Mouse (Mus musculus) monocyte, adult 2 months (primary cell): ENCODE data around the gene Srp14.

Experiments used
- DNase-seq, 2 experiments: peaks; one replicate each; pipeline ENCODE4 v3.0.0; 2022; ENCODE audit warnings: low spot score in 2 of 2, low read depth in 1 of 2

Srp14 gene

DNA sequence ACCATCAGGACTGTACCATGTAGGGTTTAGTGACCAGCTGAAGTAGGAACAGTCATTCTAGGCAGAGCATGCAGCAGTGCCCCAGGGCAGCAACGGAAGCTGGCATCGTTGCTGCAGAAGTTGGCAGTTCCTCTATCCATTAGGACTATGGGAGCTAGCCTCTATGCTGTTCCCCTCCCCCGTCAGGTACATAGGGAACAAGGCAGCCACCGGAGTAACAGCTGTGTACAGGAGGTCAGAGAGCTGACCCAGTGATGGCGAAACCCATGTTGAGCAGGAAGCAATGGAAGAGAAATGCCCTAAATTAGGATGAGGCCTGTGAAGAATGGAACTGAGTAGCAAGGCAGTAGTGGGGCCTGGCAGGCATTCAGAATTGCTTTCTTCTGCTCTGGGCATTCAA lies 37.3 kb downstream of the Srp14 start:
- no peak for DNase-seq

DNA sequence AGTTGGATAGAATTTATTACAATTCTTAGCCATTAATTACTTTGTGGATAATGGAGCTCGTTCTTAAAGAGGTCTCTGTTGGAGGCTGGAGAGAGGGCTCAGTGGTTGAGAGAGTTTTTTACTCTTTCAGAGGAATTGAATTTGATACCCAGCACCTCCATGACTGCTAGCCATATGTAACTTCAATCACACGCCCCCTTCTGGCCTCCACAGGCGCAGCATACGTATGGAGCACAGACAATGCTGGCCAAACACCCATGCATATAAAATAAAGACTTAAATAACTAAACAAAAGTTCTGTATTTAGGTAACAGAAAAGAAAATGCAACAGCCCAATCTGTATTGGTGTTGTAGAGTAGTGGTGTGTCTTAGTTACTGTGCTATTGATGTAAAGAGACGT lies 47.9 kb downstream of the Srp14 start:
- no peak for DNase-seq

DNA sequence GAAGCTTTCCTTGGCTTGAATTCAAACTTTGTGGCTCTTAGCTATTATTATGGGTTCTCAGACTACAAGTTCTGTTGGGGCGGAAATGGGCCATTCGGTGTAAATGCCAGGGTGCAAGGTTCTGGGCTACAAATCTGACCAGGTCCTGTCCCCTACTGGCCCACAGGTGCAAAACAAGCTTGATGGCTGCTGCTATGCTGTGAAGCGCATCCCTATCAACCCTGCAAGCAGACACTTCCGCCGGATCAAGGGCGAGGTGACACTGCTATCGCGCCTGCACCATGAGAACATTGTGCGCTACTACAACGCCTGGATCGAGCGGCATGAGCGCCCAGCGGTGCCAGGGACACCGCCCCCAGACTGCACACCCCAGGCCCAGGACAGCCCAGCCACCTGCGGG lies 48.9 kb downstream of the Srp14 start:
- DNase-seq: no peak

DNA sequence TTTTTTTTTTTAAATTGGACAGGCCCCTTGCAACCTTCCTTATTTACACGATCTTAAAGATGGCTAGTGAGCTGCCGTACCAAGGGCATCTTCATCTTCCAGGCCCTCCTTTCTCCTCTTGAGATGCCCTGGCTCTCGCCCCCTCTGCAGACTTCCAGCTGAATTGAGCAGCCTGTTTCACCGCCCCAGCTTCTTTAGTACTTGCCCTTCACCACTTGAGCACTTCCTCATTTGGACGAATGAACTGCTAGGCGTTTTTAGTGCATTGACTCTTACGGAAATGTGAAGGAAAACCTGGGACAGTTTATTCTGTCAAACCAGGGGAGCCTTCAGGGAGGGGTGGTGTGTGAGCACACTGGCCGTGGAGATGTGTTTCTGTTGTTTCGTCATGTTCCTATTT lies 50.2 kb downstream of the Srp14 start:
- DNase-seq: no peak

DNA sequence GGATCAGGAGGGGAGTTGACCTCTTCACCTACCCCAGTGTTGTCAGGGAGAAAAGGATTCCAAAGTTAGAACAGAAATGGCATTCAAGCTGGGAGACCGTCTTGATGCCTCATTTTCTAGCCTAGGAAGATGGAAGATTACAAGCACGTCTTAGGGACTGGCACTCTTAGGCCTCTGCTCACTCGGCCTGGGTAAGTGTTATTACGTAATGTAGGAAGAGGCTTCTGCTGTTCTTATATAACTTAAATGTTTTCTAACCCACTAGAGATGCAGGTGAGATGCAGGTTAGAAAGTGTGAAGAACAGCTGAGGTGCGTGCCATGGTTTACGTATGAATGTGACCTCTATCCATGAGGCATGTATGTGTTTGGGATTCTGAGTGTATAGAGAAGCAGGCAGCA lies 51.2 kb downstream of the Srp14 start:
- no peak for DNase-seq
